Mouse (Mus musculus): ENCODE data around the gene Ltbp4. TPM values are rescaled to one million over a fixed set of nuclear protein-coding genes. Genes with fewer than 3 reads are reported as not detected.

The Ltbp4 gene
- polyA plus RNA-seq, 1 experiment from 2014 or later: 7.0 TPM

DNA sequence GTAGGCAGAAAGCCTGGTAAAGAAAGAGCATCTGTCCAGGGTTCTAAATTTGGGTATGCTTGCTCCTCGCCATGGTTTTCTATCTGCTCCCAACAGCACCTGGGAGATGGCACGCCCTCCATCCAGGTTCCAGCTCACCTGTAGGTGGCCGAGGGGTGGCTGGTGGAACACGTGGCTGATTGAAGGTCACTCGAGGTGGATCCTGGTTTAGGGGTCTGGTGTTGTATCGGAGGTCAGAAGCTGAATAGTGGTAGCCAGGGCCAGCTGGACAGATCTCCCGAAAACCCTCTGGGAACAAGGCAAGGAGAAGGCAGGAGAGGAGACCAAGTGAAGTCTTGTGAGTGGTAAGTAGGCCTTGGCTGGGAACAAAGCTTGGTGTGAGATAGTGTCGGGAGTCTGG is 10.0 kb downstream of the Ltbp4 start:
- ATAC-seq (ENCODE audit: insufficient read depth, low FRiP score, low TSS enrichment) (no peak), DNase-seq (ENCODE audit: low spot score) (no peak)
- Histone ChIP-seq H3K27me3 (ENCODE audit: control insufficient read depth, insufficient read depth, low read length) (peaks cover 78% of the 10 kb centered on the region), H3K36me3 (ENCODE audit: control insufficient read depth, insufficient read depth, low read length) (no peaks in the 10 kb centered on the region), H3K9me3 (ENCODE audit: control insufficient read depth, low read length) (no peaks in the 10 kb centered on the region), H3K4me3 (ENCODE audit: low read depth, low read length) (no peak overlapping the region), H3K27ac (ENCODE audit: low read depth, low read length) (no peak overlapping the region), H3K4me1 (ENCODE audit: control insufficient read depth, insufficient read depth, low read length) (peaks cover 8% of the 10 kb centered on the region; the same call in 1 of the 2 replicates), H3K9ac (ENCODE audit: low read length) (no peak overlapping the region), H3K4me2 (ENCODE audit: low read depth) (no peak overlapping the region)
- WGBS: 91% methylated on average over 8 of the region's 8 CpGs

DNA sequence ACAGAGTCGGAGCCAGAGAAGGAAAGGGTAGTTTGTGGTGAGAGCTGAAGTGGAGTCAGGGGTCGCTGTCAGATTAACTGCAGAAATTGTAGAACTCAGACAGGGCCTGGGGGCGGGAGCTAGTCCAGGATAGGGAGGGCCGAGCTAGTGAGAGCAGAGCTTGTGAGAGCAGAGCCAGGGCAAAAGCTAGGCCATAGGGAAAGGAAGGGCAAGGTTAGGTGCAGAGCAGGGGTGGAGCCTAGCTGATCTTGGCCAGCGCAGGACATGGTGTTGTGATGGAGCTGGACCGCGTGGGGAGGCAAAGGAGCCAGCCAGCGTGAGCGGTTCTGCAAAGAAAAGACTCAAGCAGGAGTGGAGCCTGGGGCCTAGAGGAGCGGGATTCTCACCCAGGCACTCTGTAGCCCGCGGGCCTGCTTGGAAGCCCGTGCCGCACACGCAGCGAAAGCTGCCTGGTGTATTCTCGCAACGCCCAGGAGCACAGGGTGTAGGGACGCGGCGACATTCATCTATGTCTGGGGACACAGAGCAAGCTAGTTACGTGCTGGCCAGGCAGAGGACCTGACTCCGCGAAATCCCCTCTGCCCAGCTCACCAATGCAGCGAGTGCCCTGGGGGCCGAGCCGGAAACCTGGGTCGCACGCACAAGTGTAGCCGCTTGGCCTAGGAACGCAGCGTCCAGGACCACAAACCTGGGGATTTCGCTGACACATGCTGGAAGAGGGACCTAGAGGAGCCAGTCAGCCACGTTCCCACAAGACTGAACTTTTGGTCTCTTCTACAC is 11.2 kb downstream of the Ltbp4 start:
- peaks cover 66% of the 10 kb centered on the region for H3K27me3 ChIP-seq (ENCODE audit: control insufficient read depth, insufficient read depth, low read length)

DNA sequence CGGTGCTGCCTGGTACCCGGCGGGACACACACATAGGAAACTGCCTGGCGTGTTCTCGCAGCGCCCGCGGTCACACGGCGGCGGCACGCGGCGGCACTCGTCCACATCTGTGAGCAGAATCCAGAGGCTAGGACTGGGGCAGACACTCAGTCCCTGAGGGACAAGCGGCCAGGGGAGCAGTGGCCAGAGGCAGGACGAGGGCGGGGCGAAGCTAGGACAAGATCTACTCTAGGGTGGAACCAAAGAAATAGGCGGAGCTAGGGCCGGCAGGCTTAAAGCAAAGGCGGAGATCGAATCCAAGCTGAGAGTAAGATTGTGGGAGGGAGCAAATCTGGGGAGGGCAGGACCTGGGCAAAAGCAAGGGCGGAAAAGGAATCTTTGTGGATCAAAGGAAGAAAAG is 11.8 kb downstream of the Ltbp4 start:
- WGBS: 1% methylated on average over 24 of the region's 24 CpGs
- Histone ChIP-seq H3K9me3 (ENCODE audit: control insufficient read depth, low read length) (no peaks in the 10 kb centered on the region), H3K4me2 (ENCODE audit: low read depth) (peak overlapping the region; percentile 40), H3K4me3 (ENCODE audit: low read depth, low read length) (peak overlapping the region; percentile 11; the same call in 1 of the 2 replicates), H3K27ac (ENCODE audit: low read depth, low read length) (no peak overlapping the region), H3K4me1 (ENCODE audit: control insufficient read depth, insufficient read depth, low read length) (peaks cover 3% of the 10 kb centered on the region; the same call in 1 of the 2 replicates), H3K27me3 (ENCODE audit: control insufficient read depth, insufficient read depth, low read length) (peaks cover 60% of the 10 kb centered on the region), H3K9ac (ENCODE audit: low read length) (peak overlapping the region; percentile 24; the same call in 1 of the 2 replicates), H3K36me3 (ENCODE audit: control insufficient read depth, insufficient read depth, low read length) (no peaks in the 10 kb centered on the region)
- ATAC-seq (ENCODE audit: insufficient read depth, low FRiP score, low TSS enrichment): no peak
- peak; percentile 35 for DNase-seq (ENCODE audit: low spot score)

More for the DNA sequence above, 11.2 kb downstream of the Ltbp4 start:
- H3K4me3 ChIP-seq (ENCODE audit: low read depth, low read length): no peak overlapping the region
- DNase-seq (ENCODE audit: low spot score) (no peak), ATAC-seq (ENCODE audit: insufficient read depth, low FRiP score, low TSS enrichment) (no peak)
- no peaks in the 10 kb centered on the region for H3K9me3 ChIP-seq (ENCODE audit: control insufficient read depth, low read length)
- H3K4me2 ChIP-seq (ENCODE audit: low read depth): peak overlapping the region; percentile 40
- no peak overlapping the region for H3K27ac ChIP-seq (ENCODE audit: low read depth, low read length)
- 24% methylated on average over 34 of the region's 34 CpGs for WGBS
- H3K9ac ChIP-seq (ENCODE audit: low read length): no peak overlapping the region; the same call in 1 of the 2 replicates
- no peaks in the 10 kb centered on the region for H3K36me3 ChIP-seq (ENCODE audit: control insufficient read depth, insufficient read depth, low read length)
- peaks cover 8% of the 10 kb centered on the region; the same call in 1 of the 2 replicates for H3K4me1 ChIP-seq (ENCODE audit: control insufficient read depth, insufficient read depth, low read length)

GRCm38 (mm10) chr7:27324928-27325327 is 12.6 kb downstream of the Ltbp4 start:
- WGBS: 54% methylated on average over 18 of the region's 20 CpGs
- Histone ChIP-seq H3K4me1 (ENCODE audit: control insufficient read depth, insufficient read depth, low read length) (peaks cover 3% of the 10 kb centered on the region; the same call in 1 of the 2 replicates), H3K36me3 (ENCODE audit: control insufficient read depth, insufficient read depth, low read length) (no peaks in the 10 kb centered on the region), H3K27ac (ENCODE audit: low read depth, low read length) (no peak overlapping the region), H3K27me3 (ENCODE audit: control insufficient read depth, insufficient read depth, low read length) (peaks cover 52% of the 10 kb centered on the region), H3K4me3 (ENCODE audit: low read depth, low read length) (no peak overlapping the region), H3K9me3 (ENCODE audit: control insufficient read depth, low read length) (no peaks in the 10 kb centered on the region), H3K4me2 (ENCODE audit: low read depth) (no peak overlapping the region; the same call in 1 of the 2 replicates), H3K9ac (ENCODE audit: low read length) (no peak overlapping the region)
- ATAC-seq (ENCODE audit: insufficient read depth, low FRiP score, low TSS enrichment) (no peak), DNase-seq (ENCODE audit: low spot score) (no peak)

- no peak for DNase-seq (ENCODE audit: low spot score)
- no peak for ATAC-seq (ENCODE audit: insufficient read depth, low FRiP score, low TSS enrichment)
- Histone ChIP-seq H3K9me3 (ENCODE audit: control insufficient read depth, low read length) (no peaks in the 10 kb centered on the region), H3K4me2 (ENCODE audit: low read depth) (no peak overlapping the region), H3K27ac (ENCODE audit: low read depth, low read length) (no peak overlapping the region), H3K4me1 (ENCODE audit: control insufficient read depth, insufficient read depth, low read length) (peaks cover 3% of the 10 kb centered on the region; the same call in 1 of the 2 replicates), H3K36me3 (ENCODE audit: control insufficient read depth, insufficient read depth, low read length) (no peaks in the 10 kb centered on the region), H3K27me3 (ENCODE audit: control insufficient read depth, insufficient read depth, low read length) (peaks cover 44% of the 10 kb centered on the region), H3K9ac (ENCODE audit: low read length) (no peak overlapping the region), H3K4me3 (ENCODE audit: low read depth, low read length) (no peak overlapping the region)
- 97% methylated on average over 11 of the region's 11 CpGs for WGBS
Measured at GRCm38 (mm10) chr7:27324161-27324560, 13.3 kb downstream of the Ltbp4 start.

GRCm38 (mm10) chr7:27323001-27323400 is 14.5 kb downstream of the Ltbp4 start:
- no peaks in the 10 kb centered on the region for H3K9me3 ChIP-seq (ENCODE audit: control insufficient read depth, low read length)
- peaks cover 35% of the 10 kb centered on the region for H3K27me3 ChIP-seq (ENCODE audit: control insufficient read depth, insufficient read depth, low read length)
- no peak overlapping the region for H3K9ac ChIP-seq (ENCODE audit: low read length)
- no peak for DNase-seq (ENCODE audit: low spot score)
- no peaks in the 10 kb centered on the region for H3K36me3 ChIP-seq (ENCODE audit: control insufficient read depth, insufficient read depth, low read length)
- ATAC-seq (ENCODE audit: insufficient read depth, low FRiP score, low TSS enrichment): no peak
- H3K4me1 ChIP-seq (ENCODE audit: control insufficient read depth, insufficient read depth, low read length): peaks cover 3% of the 10 kb centered on the region; the same call in 1 of the 2 replicates
- no peak overlapping the region for H3K4me3 ChIP-seq (ENCODE audit: low read depth, low read length)
- H3K27ac ChIP-seq (ENCODE audit: low read depth, low read length): no peak overlapping the region
- WGBS: 92% methylated on average over 5 of the region's 5 CpGs
- H3K4me2 ChIP-seq (ENCODE audit: low read depth): no peak overlapping the region

DNA sequence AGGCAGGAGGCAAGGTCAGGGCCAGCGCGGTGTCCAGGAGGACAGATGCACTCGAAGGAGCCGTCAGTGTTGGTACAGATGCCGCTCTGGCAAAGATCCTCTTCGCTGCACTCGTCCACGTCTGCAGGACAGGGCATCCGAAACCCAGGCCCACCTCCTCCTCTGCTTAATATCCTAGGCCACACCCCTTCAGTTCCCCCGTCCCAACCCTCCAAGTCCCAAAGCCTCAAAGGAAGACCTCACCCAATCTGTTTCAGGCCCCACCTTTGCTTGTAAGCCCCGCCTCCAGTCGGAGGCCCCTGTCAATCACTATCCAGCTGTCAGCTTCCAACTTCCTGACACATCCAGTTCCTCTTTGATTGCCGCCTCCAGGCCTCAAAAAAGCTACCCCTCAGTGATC is 15.2 kb downstream of the Ltbp4 start:
- ATAC-seq (ENCODE audit: insufficient read depth, low FRiP score, low TSS enrichment) (no peak), DNase-seq (ENCODE audit: low spot score) (no peak)
- Histone ChIP-seq H3K4me2 (ENCODE audit: low read depth) (no peak overlapping the region), H3K27ac (ENCODE audit: low read depth, low read length) (no peak overlapping the region), H3K9ac (ENCODE audit: low read length) (no peak overlapping the region), H3K36me3 (ENCODE audit: control insufficient read depth, insufficient read depth, low read length) (no peaks in the 10 kb centered on the region), H3K4me3 (ENCODE audit: low read depth, low read length) (no peak overlapping the region), H3K4me1 (ENCODE audit: control insufficient read depth, insufficient read depth, low read length) (peaks cover 3% of the 10 kb centered on the region; the same call in 1 of the 2 replicates), H3K27me3 (ENCODE audit: control insufficient read depth, insufficient read depth, low read length) (peaks cover 27% of the 10 kb centered on the region), H3K9me3 (ENCODE audit: control insufficient read depth, low read length) (no peaks in the 10 kb centered on the region)
- WGBS: 13% methylated on average over 13 of the region's 13 CpGs

GRCm38 (mm10) chr7:27319411-27319810 is 18.1 kb downstream of the Ltbp4 start:
- no peak for DNase-seq (ENCODE audit: low spot score)
- 90% methylated on average over 22 of the region's 22 CpGs for WGBS
- no peaks in the 10 kb centered on the region for H3K9me3 ChIP-seq (ENCODE audit: control insufficient read depth, low read length)
- H3K9ac ChIP-seq (ENCODE audit: low read length): no peak overlapping the region
- H3K4me1 ChIP-seq (ENCODE audit: control insufficient read depth, insufficient read depth, low read length): no peaks in the 10 kb centered on the region
- no peak overlapping the region for H3K4me3 ChIP-seq (ENCODE audit: low read depth, low read length)
- H3K27me3 ChIP-seq (ENCODE audit: control insufficient read depth, insufficient read depth, low read length): 0 out of 2 replicates have a peak, but pooled peaks cover under 1% of the 10 kb centered on the region
- no peak overlapping the region for H3K4me2 ChIP-seq (ENCODE audit: low read depth)
- no peak for ATAC-seq (ENCODE audit: insufficient read depth, low FRiP score, low TSS enrichment)
- H3K27ac ChIP-seq (ENCODE audit: low read depth, low read length): no peak overlapping the region
- no peaks in the 10 kb centered on the region for H3K36me3 ChIP-seq (ENCODE audit: control insufficient read depth, insufficient read depth, low read length)

- no peak overlapping the region for H3K4me2 ChIP-seq (ENCODE audit: low read depth)
- DNase-seq (ENCODE audit: low spot score) (no peak), ATAC-seq (ENCODE audit: insufficient read depth, low FRiP score, low TSS enrichment) (no peak)
- H3K27me3 ChIP-seq (ENCODE audit: control insufficient read depth, insufficient read depth, low read length): no peaks in the 10 kb centered on the region; the same call in 1 of the 2 replicates
- no peaks in the 10 kb centered on the region for H3K9me3 ChIP-seq (ENCODE audit: control insufficient read depth, low read length)
- H3K4me3 ChIP-seq (ENCODE audit: low read depth, low read length): no peak overlapping the region
- no peaks in the 10 kb centered on the region for H3K36me3 ChIP-seq (ENCODE audit: control insufficient read depth, insufficient read depth, low read length)
- H3K27ac ChIP-seq (ENCODE audit: low read depth, low read length): no peak overlapping the region
- no peaks in the 10 kb centered on the region for H3K4me1 ChIP-seq (ENCODE audit: control insufficient read depth, insufficient read depth, low read length)
- WGBS: 38% methylated on average over 7 of the region's 7 CpGs
- no peak overlapping the region for H3K9ac ChIP-seq (ENCODE audit: low read length)
Measured at GRCm38 (mm10) chr7:27315958-27316357, 21.5 kb downstream of the Ltbp4 start.
